Mouse (Mus musculus) embryonic fibroblast, embryonic 13.5 days (primary cell): ENCODE results near the gene Sphk2. TPM values are rescaled to one million over a fixed set of nuclear protein-coding genes. Genes with fewer than 3 reads are reported as not detected.

Experiments used
- H3K27ac ChIP-seq: 2 replicates; pipeline ENCODE4 v1.5.1; 2012; ENCODE audit warnings: low read length, control low read depth, inconsistent platforms; ENCODE audit not compliant: insufficient read depth
- H3K4me1 ChIP-seq: 2 replicates; pipeline ENCODE4 v1.6.1; 2011; ENCODE audit warnings: low read length; ENCODE audit not compliant: control insufficient read depth, insufficient read depth
- H3K4me3 ChIP-seq: 2 replicates; pipeline ENCODE4 v1.5.1; 2011; ENCODE audit warnings: mild to moderate bottlenecking, control low read depth, low read length; ENCODE audit not compliant: insufficient read depth
- CTCF ChIP-seq: IDR thresholded peaks from 2 replicates; pipeline ENCODE4 v1.5.1; 2011; ENCODE audit warnings: mild to moderate bottlenecking, control low read depth, low read length, moderate library complexity, borderline replicate concordance; ENCODE audit not compliant: insufficient read depth
- POLR2A ChIP-seq: IDR thresholded peaks from 2 replicates; pipeline ENCODE4 v1.6.1; 2011; ENCODE audit warnings: low read depth, mild to moderate bottlenecking, control low read depth, low read length, moderate library complexity
- polyA plus RNA-seq: library from polyadenylated mRNA; stranded (reverse); fragments of >200 nt; gene quantifications from 2 replicates; pipeline ENCODE4 v1.2.4, GENCODE M21; 2011; ENCODE audit warnings: low read depth; ENCODE audit not compliant: missing spikeins, insufficient read length

Gene Sphk2
- polyA plus RNA-seq, 1 experiment: 19.0 TPM

DNA sequence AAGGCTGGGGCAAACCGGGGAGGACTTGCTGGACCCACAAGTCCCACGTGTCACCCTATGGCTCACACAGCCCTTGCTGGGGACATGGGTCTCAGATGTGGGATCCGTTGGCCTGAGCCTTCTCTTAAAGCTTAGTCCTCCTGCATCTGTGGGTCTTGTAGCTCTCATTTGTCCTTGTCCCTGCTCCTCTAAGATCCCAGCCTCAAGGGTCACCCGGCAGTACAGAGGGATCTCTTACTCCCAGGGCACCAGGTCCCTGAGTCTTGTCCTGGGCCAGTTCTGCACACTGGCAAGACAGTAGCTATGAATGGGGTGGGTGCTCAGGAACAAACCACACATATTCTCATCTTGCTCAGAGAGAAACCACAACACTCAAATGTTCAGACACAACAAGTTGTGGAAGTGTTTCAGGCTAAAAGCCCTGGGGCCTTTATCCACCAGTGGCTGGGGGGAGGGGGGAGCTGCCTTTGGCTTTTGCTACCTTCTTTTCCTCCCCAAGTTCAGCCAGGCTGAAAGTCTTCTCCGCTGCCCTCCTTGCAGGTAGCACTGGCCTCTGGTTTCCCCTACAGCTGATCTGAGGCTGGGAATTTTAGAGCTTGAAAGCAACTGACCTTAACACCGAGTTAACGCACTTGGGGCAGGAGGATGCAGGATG is 34.3 kb downstream of the Sphk2 start, which contains the start of gene Ntn5:
Gene Ntn5 (plus strand): TSS at position 627 of the 655 bp plus-strand sequence.
- TF ChIP-seq POLR2A (no peak), CTCF (no peak)
- Histone ChIP-seq H3K4me3 (no peak within 1 kb of the TSS), H3K27ac (no peak within 1 kb of the TSS), H3K4me1 (no peaks in the 10 kb centered on the region)

DNA sequence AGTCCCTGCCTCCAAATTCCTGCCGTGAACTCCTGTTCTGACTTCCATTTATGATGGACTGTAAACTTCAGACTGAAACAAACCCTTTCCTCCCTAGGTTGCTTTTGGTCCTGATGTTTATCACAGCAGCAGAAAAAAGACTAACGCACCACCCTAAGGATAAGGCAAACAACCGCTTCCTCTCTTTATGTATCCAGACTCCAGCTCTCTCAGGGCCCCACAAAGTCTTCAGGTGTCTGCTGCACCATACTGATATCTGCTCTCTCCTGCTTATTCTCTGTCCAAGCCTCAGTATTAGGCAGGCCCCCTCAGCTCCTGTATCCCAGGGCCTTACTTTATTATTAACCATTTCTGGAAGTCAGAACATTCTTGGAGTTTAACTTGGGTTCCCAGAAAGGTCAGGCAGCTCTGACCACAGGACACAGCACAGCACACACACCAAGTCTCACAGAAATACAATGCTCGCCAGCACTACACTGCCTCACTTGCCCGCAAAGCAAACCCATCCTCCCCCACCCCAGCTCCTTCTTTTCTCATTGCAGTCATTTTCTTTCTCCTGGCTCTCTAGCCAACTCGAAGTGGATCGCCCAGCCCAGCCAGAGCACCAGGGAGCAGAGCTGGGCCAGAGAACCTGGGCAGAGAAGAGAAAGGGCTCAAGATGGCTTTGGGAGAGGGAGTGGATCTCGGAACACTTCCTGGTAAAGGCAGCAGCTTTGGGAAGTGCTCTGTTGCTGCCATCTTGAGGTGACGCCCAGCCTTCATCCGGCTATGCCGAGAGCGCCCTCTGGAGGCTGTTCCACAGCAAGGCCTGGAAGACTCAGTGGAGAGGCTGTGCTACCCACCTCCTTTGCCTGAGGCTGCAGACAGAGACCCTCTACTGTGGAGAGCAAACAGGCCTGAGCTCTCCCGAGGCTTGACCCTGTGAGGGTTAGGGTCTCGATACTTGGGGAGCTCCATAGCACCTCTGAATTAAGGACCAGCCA is 35.4 kb downstream of the Sphk2 start:
- no peak overlapping the region for H3K27ac ChIP-seq
- no peaks in the 10 kb centered on the region for H3K4me1 ChIP-seq
- TF ChIP-seq POLR2A (peak; percentile 44; the same call in 1 of the 2 replicates), CTCF (peak; percentile 99)
- no peak overlapping the region for H3K4me3 ChIP-seq

GRCm38 (mm10) chr7:45681046-45681736 is 36.6 kb downstream of the Sphk2 start:
- no peaks in the 10 kb centered on the region for H3K4me1 ChIP-seq
- H3K4me3 ChIP-seq: no peak overlapping the region
- H3K27ac ChIP-seq: no peak overlapping the region
- TF ChIP-seq POLR2A: no peak

DNA sequence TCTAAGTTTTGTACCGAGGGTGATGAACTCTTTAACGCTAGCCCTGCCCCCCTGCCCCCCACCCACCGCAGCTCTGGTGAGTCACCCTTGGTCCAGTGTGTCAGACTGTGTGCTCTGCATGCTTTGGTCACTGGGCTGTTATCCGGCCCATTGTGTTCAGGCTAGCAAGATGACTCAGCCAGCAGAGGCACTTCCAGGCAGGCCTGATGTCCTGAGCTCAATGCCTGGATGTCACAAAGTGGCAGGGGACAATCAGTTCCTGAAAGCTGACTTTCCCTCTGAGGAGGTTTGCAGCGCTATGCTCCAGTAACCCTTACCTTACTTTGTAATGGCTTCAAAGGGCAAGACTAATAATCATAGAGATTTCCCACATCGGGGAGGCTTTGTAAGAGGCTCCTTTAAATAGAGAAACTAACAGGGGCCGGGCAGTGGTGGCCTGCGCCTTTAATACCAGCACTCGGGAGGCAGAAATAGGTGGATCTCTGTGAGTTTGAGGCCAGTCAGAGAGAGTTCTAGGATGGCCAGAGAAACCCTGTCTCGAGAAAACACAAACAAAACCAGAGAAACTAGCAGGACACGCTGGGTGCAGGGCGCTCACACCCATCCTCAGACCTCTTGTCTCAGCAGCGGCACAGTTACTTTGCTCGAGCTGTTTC is 37.7 kb downstream of the Sphk2 start:
- Histone ChIP-seq H3K4me1 (no peaks in the 10 kb centered on the region), H3K4me3 (no peak overlapping the region), H3K27ac (peak overlapping the region; percentile 62)
- TF ChIP-seq CTCF: no peak
- peak; percentile 55 for TF ChIP-seq POLR2A

GRCm38 (mm10) chr7:45678513-45678912 is 39.3 kb downstream of the Sphk2 start:
- Histone ChIP-seq H3K27ac (no peak overlapping the region), H3K4me3 (no peak overlapping the region), H3K4me1 (no peaks in the 10 kb centered on the region)
- TF ChIP-seq POLR2A: no peak
- TF ChIP-seq CTCF: no peak

DNA sequence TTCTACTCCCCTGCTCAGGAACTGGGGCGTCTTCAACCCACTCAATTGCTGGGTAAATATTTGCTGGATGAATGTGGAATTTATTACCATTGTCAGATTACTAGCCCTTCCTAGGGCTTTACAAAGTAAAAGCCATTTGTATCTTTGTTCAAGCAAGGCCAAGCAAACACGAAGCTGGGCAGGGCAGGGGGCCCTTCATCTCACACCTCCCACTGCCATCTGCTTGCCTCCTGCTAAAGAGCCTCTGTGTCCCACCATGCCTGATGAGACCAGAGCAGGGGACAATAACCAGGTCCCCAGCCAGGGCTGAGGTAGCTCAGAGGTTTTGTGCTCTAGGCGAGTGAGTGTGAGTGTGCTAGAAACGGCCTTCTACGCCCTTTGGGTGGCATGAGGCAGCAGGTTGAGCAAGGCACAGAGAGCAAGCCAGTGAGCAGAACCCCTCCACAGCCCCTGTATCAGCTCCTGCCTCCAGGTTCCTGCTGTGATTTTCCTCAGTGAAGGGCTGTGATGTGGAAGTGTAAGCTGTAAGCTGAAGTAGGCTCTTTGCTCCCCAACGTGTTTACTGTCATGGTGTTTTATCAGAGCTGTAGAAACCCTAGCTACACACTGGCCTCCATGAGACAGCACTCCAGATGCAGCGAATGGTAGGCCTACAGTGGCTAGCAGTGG is 40.0 kb downstream of the Sphk2 start:
- H3K27ac ChIP-seq: no peak overlapping the region
- TF ChIP-seq POLR2A: no peak
- TF ChIP-seq CTCF: no peak
- no peaks in the 10 kb centered on the region for H3K4me1 ChIP-seq
- H3K4me3 ChIP-seq: no peak overlapping the region

DNA sequence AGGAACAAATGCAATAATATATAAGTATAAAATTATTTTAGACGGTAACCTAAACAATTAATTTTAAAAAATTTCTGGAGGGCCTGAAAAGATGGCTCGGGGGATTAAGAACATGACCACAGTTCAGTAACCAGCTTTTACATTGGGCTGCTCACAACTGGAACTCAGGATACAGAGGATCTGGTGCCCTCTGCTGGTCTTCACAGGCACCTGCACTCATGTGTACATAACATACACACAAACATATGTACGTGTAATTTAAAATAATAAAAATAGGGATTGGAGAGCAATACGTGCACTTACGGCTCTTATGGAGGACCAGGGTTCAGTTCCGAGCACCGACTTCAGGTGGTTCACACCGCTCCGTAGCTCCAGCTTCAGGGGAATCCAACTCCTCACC is 48.9 kb downstream of the Sphk2 start:
- Histone ChIP-seq H3K27ac (no peak overlapping the region), H3K4me3 (no peak overlapping the region), H3K4me1 (no peaks in the 10 kb centered on the region)
- TF ChIP-seq POLR2A (no peak), CTCF (no peak)

GRCm38 (mm10) chr7:45667761-45668160 is 50.0 kb downstream of the Sphk2 start:
- no peak overlapping the region for H3K27ac ChIP-seq
- TF ChIP-seq POLR2A (no peak), CTCF (no peak)
- no peaks in the 10 kb centered on the region for H3K4me1 ChIP-seq
- no peak overlapping the region for H3K4me3 ChIP-seq

DNA sequence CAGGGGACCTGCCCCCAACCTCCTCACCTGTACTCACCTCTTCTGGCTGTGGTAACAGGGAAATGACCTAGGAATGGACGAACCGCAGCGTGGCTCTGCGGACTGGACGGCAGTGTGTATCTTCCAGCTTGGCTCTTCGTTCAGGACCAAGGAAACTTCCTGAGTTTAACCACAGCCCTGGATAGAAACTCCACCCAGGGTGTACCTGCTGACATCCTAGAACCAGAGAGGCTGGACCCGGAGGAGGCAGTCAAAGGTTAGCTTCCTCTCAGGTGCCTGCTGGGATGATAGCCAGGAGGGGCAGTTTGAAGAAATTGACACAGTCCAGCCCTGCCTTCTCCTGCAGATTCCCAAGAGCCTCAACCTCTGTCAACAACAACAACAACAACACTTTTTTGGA is 51.6 kb downstream of the Sphk2 start, which contains the start of gene Fut2:
Gene Fut2 (minus strand): TSS at position 234 of the 400 bp plus-strand sequence.
- TF ChIP-seq POLR2A (no peak), CTCF (no peak)
- no peaks in the 10 kb centered on the region for H3K4me1 ChIP-seq
- H3K27ac ChIP-seq: no peak within 1 kb of the TSS
- H3K4me3 ChIP-seq: no peak within 1 kb of the TSS
